Mouse (Mus musculus) stomach, postnatal 0 days (tissue): ENCODE results near the gene Tstd3. TPM values are rescaled to one million over a fixed set of nuclear protein-coding genes. Genes with fewer than 3 reads are reported as not detected.
A peak's percentile ranks its signal among the peaks of the same experiment; 100 is the strongest.
"Not testable (repeated sequence)": the region's sequence is repeated elsewhere in the genome, so short reads cannot be mapped to it uniquely, and the experiment has no call there.

Experiments
- ATAC-seq: fragments of 200-750 bp; cut with Nextera tagmentation; 2 replicates; pipeline ENCODE4 v1.8.0; 2017; ENCODE audit not compliant: low FRiP score, low TSS enrichment
- DNase-seq: peaks from one replicate; pipeline ENCODE4 v3.0.0-alpha.2; 2016; ENCODE audit warnings: low spot score
- H3K27ac ChIP-seq: fragments of 300-500 bp; sonication (generic); replicated peaks from 2 replicates; pipeline ENCODE4 v1.5.1; 2014; ENCODE audit warnings: mild to moderate bottlenecking, control low read depth
- H3K27me3 ChIP-seq: fragments of 300-500 bp; sonication (generic); 2 replicates; pipeline ENCODE4 v1.6.1; 2014; ENCODE audit warnings: low read length; ENCODE audit not compliant: control insufficient read depth, insufficient read depth
- H3K36me3 ChIP-seq: fragments of 300-500 bp; sonication (generic); 2 replicates; pipeline ENCODE4 v1.6.1; 2014; ENCODE audit warnings: low read length, mixed read lengths; ENCODE audit not compliant: control insufficient read depth, insufficient read depth
- H3K4me1 ChIP-seq: fragments of 300-500 bp; sonication (generic); replicated peaks from 2 replicates; pipeline ENCODE4 v1.6.1; 2014; ENCODE audit warnings: antibody characterized with exemption; ENCODE audit not compliant: control insufficient read depth, insufficient read depth
- H3K4me2 ChIP-seq: fragments of 300-500 bp; sonication (generic); replicated peaks from 2 replicates; pipeline ENCODE4 v1.6.1; 2014; ENCODE audit warnings: low read depth, mild to moderate bottlenecking, control low read depth, moderate library complexity
- H3K4me3 ChIP-seq: fragments of 300-500 bp; sonication (generic); 2 replicates; pipeline ENCODE4 v1.5.1; 2014; ENCODE audit warnings: low read depth, low read length, control low read depth
- H3K9ac ChIP-seq: fragments of 300-500 bp; sonication (generic); 2 replicates; pipeline ENCODE4 v1.6.1; 2014; ENCODE audit warnings: mild to moderate bottlenecking, low read length, control low read depth, mixed read lengths
- H3K9me3 ChIP-seq: fragments of 300-500 bp; sonication (generic); 2 replicates; pipeline ENCODE4 v1.6.1; 2016; ENCODE audit warnings: low read length; ENCODE audit not compliant: control insufficient read depth
- CTCF ChIP-seq: IDR thresholded peaks from 2 replicates; pipeline ENCODE4 v1.5.1; 2016; ENCODE audit warnings: antibody characterized with exemption, low read depth, mild to moderate bottlenecking, moderate library complexity
- EP300 ChIP-seq: optimal IDR thresholded peaks from 2 replicates; pipeline ENCODE3; 2016; ENCODE audit warnings: antibody characterized with exemption
- WGBS: fragments of 180-500 bp; shearing (Covaris S2); extraction: QIAGEN DNeasy Blood & Tissue Kit; methylation state at CpG from one replicate; pipeline ENCODE4 v1.1.7; 2014; 5-methylcytosine and 5-hydroxymethylcytosine counted together
- polyA plus RNA-seq: library from polyadenylated mRNA; unstranded; fragments of >200 nt; fragmentation: Nextera tagmentation; extraction: Ambion mirVana; gene quantifications from 2 replicates; pipeline ENCODE4 v1.2.1, GENCODE M21; 2015

The Tstd3 gene
- polyA plus RNA-seq, 1 experiment from 2014 or later = 14.8 TPM

DNA sequence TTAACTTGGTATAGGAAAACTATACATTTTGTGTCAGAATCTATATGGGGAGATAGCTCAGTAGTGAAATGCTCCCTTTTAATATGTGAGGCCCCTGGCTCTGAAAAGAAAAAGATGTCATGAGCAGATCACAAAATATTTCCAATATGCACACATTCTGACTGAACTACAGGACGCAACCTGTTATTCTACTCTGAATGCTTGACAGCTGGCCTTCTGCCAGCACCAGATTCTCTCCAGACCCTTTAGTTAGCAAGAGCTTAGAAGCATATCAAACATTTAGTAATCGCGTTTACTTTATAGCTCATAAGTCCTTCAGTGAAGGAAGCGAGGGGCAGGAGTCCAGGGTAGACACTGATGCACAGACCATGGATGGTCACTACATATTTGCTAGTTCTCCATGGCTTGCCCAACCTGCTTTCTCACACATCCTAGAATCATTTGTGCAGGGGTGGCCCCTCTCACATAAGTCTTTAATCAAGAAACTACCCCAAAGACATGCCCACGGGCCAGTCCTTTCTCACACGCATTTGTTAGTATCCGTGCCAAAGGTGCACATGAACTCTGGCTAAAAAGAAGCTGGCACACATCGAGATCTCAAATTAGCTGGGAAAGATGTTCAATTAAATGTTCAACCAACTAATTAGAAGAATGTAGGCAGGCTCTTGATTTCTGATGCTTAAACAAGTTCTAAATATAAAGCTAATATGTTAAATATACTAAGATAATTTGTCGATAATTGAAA lies 5.4 kb downstream of the Tstd3 start:
- Histone ChIP-seq H3K27me3 (no peaks in the 10 kb centered on the region), H3K4me1 (no peaks in the 10 kb centered on the region), H3K4me3 (no peak overlapping the region), H3K36me3 (no peaks in the 10 kb centered on the region), H3K27ac (no peak overlapping the region), H3K9me3 (no peaks in the 10 kb centered on the region), H3K4me2 (no peak overlapping the region), H3K9ac (no peak overlapping the region)
- WGBS = 53% methylated on average over 9 of the region's 9 CpGs
- TF ChIP-seq CTCF = no peak
- TF ChIP-seq EP300 = no peak
- ATAC-seq (no peak), DNase-seq (no peak)

DNA sequence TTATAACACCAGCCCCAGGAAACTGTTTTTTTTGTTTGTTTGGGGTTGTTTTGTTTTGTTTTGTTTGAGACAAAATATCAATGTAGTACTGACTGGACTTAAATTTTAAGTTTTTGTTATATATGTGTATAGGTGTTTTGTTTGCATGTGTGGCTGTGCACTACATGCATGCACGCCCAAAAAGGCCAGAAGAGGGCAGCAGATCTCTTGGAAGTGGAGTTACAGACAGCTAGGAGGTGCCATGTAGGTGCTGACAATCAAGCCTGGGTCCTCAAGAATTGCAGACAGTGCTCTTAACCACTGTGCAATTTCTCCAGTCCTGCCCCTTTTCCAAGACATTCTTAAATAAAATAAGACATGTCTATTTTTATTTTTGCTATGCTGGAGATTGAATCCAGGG lies 8.2 kb downstream of the Tstd3 start:
- H3K36me3 ChIP-seq = no peaks in the 10 kb centered on the region
- DNase-seq = no peak
- H3K4me1 ChIP-seq = no peaks in the 10 kb centered on the region
- H3K27me3 ChIP-seq = no peaks in the 10 kb centered on the region
- H3K4me3 ChIP-seq = no peak overlapping the region
- H3K9ac ChIP-seq = no peak overlapping the region
- ATAC-seq = no peak
- peak; percentile 31 for TF ChIP-seq CTCF
- no peak for TF ChIP-seq EP300
- H3K9me3 ChIP-seq = no peaks in the 10 kb centered on the region
- no peak overlapping the region for H3K27ac ChIP-seq
- WGBS = 71% methylated on average over 1 of the region's 1 CpGs
- no peak overlapping the region for H3K4me2 ChIP-seq

DNA sequence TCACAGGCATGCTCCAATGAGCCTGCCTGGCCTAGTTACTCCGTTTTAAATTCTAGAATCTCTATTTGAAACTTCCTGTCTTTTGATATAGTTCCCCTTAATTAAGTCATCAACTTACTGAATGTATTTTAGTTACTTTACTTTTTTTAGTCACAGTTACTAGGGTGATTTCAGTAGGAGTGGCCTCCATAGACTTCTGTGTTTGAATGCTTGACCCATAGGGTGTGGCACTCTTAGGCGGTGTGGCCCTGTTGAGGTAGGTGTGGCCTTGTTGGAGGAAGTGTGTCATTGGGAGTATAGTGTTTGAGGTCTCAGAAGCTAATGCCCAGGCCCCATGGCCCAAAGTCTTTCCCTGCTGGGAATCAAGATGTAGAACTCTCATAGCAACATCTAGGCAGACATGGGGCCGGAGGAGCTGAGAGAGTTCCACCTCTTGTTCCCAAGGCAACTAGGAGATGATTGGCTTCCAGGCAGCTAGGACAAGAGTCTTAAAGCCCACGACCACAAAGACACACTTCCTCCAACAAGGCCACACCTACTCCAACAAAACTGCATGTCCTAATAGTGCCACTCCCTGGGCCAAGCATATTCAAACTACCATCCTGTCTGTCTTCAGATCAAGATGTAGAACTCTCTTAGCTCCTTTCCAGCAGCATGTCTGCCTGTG lies 11.8 kb downstream of the Tstd3 start:
- Histone ChIP-seq H3K27ac (no peak overlapping the region), H3K4me3 (no peak overlapping the region), H3K4me2 (no peak overlapping the region), H3K4me1 (no peaks in the 10 kb centered on the region), H3K36me3 (no peaks in the 10 kb centered on the region), H3K9ac (no peak overlapping the region), H3K27me3 (no peaks in the 10 kb centered on the region), H3K9me3 (no peaks in the 10 kb centered on the region)
- DNase-seq (peak; percentile 26), ATAC-seq (peak; percentile 91)
- WGBS = 55% methylated on average over 4 of the region's 4 CpGs
- TF ChIP-seq CTCF (no peak), EP300 (no peak)

DNA sequence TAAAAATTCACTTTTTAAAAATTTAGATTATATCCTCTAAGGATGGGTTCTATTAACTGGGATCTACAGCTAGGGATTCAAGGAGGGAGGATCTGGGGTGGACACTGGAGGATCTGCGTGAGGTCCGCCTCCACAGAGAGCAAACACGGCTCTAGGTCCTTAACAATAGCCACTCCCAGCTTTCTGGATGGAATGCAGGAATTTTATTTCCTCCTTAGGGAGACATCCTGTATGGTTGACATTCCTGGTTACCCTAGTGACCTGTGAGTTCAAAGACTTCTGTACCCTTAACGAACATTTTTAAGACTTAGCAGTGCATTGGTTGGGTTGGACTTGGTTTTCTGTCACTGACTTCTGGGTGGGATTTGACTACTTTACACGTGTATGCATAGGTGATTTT lies 21.3 kb downstream of the Tstd3 start:
- no peak overlapping the region for H3K9ac ChIP-seq
- H3K4me2 ChIP-seq = no peak overlapping the region
- no peaks in the 10 kb centered on the region for H3K36me3 ChIP-seq
- no peak for DNase-seq
- no peak overlapping the region for H3K27ac ChIP-seq
- H3K4me1 ChIP-seq = no peaks in the 10 kb centered on the region
- H3K9me3 ChIP-seq = no peaks in the 10 kb centered on the region
- TF ChIP-seq CTCF = no peak
- no peak for TF ChIP-seq EP300
- H3K27me3 ChIP-seq = no peaks in the 10 kb centered on the region
- no peak overlapping the region for H3K4me3 ChIP-seq
- no peak for ATAC-seq
- 66% methylated on average over 5 of the region's 5 CpGs for WGBS

DNA sequence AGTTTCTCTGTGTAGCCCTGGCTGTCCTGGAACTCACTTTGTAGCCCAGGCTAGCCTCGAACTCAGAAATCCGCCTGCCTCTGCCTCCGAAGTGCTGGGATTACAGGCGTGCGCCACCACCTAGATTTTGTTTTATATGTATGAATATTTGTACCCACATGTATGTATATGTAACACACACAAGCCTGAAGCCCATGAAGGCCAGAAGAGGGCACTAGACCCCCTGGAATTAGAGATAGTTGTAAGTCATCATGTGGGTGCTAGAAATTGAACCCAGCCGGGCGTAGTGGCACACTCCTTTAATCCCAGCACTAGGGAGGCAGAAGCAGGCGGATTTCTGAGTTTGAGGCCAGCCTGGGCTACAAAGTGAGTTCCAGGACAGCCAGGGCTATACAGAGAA lies 22.9 kb downstream of the Tstd3 start:
- not testable (repeated sequence) for DNase-seq, H3K4me3 ChIP-seq, H3K36me3 ChIP-seq, H3K4me2 ChIP-seq, H3K27me3 ChIP-seq, H3K9ac ChIP-seq, H3K4me1 ChIP-seq, ATAC-seq, H3K27ac ChIP-seq, H3K9me3 ChIP-seq
- 95% methylated on average over 8 of the region's 8 CpGs for WGBS
- TF ChIP-seq CTCF = 0 out of 2 replicates have a peak, but pooled peaks have one; percentile 26

DNA sequence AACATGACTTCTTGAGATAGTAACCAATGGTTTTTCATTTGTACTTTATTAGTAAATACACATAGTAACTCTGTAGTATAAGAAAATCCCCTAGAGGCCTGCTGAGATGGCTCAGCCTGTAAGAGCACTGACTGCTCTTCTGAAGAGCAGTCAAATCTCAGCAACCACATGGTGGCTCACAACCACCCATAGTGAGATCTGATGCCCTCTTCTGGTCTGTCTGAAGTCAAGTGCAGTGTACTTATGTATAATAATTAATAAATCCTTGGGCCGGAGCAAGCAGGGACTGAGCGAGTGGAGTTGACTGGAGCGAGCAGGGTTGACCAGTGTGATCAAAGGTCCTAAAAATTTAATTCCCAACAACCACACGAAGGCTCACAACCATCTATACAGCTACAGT lies 27.8 kb downstream of the Tstd3 start:
- ATAC-seq (no peak), DNase-seq (no peak)
- no peaks in the 10 kb centered on the region; the same call in 1 of the 2 replicates for H3K36me3 ChIP-seq
- no peaks in the 10 kb centered on the region for H3K4me1 ChIP-seq
- no peak overlapping the region for H3K4me3 ChIP-seq
- H3K9me3 ChIP-seq = no peaks in the 10 kb centered on the region
- H3K27me3 ChIP-seq = no peaks in the 10 kb centered on the region
- no peak overlapping the region for H3K4me2 ChIP-seq
- no peak overlapping the region for H3K27ac ChIP-seq
- H3K9ac ChIP-seq = no peak overlapping the region
- TF ChIP-seq CTCF = peak; percentile 65
- no peak for TF ChIP-seq EP300
- 72% methylated on average over 4 of the region's 4 CpGs for WGBS
